Mouse (Mus musculus): Measurements from ENCODE around the gene Nthl1.

Nthl1 gene

DNA sequence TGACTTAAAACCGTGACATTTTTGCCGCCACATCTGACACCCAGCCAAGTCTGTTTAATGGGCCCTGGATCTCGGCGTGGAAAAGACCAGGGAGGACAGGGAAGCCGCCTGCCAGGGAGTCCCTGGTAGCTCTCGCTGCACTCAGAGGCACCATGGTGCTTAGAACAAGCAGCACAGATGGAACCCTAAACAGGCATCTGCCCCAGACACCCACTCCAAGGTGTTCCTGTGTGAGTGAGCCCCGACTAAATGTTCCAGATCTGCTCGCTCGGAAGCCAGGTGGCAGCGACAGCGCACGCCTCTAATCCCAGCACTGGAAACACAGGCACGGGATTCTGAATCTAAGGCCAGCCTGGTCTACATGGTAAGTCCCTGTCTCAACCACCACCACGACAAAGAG is 2.4 kb upstream of the Nthl1 start:
- no peak for DNase-seq

DNA sequence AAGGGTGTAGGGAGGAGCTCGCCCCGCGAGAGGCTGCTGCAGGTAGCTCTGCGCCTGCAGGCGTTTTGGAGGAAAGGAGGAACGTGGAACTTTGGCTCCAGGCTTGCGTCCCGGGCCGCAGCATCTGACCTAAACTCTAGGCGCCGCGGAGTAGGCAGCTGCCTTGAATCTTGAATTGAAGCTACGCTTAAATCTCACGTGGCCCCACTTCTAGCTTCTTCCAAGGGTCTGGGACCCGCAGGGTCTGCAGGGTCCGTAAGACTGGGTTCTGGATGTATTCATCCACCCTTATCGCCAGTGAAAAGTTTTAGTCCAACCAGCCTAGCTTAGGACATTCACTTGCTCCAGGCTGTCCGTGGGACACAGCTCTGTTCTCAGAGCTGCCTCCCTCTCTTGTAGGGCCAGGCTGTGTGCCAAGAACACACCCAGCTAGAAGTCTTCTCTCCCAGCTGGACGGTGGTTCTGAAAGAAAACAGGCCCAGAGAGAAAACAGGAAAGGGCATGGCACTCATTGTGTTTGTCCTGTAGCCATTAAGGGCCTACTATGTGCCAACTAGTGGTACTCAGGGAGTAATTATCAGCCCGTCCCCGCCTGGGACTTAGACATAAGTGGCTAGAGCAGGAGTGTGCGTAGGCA is 451 bp downstream of the Nthl1 start:
- DNase-seq, result peak; percentile 83

GRCm38 (mm10) chr17:24633831-24634230 is 1.4 kb downstream of the Nthl1 start:
- DNase-seq, result no peak

- peak; percentile 62 for DNase-seq
Observed at GRCm38 (mm10) chr17:24635024-24635423, 2.5 kb downstream of the Nthl1 start.

DNA sequence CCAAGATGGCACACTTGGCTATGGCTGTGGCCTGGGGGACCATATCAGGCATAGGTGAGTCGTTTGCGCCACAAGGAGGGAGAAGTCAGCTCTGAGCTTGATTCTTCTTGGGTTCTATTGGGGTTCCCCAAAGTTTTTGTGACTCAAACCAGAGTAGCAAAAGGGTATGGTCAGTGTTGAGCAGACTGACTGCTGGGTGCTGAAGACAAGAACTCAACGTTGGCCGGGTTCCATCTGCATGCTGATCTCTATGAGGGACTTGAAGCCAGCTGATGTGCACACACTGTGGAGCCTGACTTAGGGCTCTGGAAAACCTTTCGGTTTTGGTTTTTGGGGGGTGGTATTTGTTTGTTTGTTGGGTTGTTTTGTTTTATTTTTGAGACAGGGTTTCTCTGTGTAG is 3.2 kb downstream of the Nthl1 start:
- DNase-seq, result no peak

DNA sequence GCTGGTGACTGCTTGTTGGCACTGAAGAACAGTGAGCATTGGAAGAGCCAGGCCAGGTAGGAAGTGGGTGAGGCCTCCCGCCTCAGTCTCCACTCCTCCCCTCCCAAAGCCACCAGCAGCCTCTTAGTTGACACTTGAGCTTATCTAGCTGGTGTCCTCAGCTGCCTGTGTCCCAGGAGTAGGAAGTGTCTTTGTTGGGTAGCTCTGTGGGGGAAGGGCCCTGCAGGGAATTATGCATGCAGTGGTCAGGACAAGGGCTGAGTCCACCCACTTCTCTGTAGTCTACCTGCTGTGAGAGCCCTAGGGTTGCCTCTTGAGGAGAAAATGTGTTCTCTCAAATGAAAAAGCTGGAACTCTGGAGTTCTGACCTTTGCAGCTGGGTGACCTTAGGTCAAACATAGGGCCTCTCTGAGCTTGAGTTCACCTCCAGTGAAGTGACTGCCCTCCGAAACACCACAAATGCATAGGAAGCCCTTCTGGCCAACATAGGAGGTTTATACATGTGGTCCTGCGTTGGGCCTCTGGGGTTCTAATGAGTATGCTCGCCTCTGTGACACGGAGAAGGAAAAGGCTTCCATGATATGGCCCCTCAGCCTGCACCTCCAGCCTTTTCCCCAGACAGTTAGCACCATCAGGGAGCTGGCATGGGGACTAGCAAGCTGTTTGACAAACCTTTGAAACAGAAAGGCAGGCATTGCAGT is 4.5 kb downstream of the Nthl1 start:
- no peak for DNase-seq

DNA sequence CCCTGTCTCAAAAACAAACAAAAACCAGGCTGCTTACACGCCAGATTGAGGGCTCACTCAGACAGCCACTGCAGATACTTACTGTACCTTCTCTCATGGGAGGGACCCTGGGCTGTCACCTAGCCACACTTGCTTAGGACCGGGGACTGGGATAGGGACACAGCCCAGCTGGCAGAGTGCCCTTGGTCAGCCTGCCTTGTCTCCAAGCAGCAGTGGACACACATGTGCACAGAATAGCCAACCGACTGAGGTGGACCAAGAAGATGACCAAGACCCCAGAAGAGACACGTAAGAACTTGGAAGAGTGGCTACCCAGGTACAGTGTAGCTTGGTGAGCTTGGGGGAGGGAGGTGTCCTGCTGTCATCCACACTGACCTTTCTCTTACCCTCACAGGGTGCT is 5.7 kb downstream of the Nthl1 start:
- no peak for DNase-seq

DNA sequence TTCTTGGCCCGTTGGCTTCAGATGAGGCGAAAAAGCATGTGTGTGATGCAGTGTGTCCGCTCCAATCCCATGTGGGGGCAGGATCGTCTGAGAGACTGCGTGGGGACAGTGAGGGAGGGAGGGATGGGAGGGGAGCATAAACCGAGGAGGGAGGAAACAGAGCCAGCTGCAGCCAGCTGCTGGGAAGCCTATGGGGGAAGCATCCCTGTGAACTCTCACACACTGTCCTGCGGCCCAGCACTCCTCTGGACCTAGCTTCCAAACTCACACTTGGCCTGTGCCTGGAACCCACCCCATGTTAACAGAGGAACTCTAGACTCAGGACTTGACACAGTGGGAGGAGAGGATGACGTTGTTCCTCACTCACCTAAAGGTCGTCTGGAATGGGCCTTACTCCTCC is 6.4 kb downstream of the Nthl1 start:
- DNase-seq, result peak; percentile 88

GRCm38 (mm10) chr17:24639571-24639988 is 7.1 kb downstream of the Nthl1 start:
- no peak for DNase-seq

- DNase-seq, result no peak
Observed at GRCm38 (mm10) chr17:24640119-24640518, 7.6 kb downstream of the Nthl1 start.

DNA sequence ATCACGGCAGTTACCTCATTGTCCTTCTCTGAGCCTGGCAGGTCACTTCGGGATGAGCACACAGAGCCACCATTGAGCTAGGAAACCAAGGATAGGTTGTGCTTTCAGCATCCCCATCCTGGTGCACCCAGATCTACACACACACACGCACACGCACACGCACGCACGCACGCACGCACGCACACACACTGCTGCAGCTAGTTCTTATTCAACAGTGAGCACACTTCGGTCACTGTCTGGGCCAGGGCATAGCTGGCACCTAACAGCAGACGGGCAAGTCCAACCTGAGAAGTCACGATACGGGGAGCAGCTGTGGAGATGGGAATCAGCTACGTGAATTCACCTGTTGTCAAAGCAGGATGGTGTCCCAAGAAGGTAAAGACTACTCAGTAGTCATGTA is 8.1 kb downstream of the Nthl1 start:
- no peak for DNase-seq

GRCm38 (mm10) chr17:24641944-24642343 is 9.5 kb downstream of the Nthl1 start:
- DNase-seq, result no peak

- DNase-seq, result no peak
Observed at GRCm38 (mm10) chr17:24642791-24643343, 10.4 kb downstream of the Nthl1 start.

DNA sequence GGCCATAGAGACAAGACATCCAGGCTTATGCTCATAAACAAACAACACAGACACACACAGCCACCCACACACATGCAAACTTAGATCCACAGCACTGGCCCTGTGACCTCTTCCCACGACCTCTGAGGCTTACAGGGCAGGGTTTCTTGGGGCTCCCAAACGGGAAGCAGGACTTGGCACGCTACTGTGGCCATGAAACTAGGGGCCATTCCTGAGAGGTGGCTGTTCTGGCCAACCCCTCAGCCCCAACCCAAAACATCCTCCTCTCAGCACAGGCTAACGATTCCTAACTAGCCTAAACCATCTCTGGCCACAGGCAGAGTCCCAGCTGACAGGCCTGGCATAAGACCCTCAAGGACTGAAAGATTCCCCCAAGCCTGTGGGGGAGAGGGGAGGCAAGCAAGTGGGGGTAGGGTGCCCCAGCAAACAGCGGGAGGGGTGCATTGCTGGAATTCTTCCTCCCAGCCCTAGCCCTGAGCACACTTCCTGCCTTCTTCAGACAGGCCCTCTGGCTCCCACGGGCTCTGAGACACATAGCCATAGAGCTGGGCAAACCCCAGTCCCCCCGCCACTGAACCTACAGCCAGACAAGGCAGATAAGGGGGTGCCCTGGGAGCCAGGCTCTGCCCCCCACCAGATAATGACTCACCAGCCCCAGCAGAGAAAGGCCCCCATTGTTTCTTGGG is 11.7 kb downstream of the Nthl1 start:
- peak; percentile 69 for DNase-seq

DNA sequence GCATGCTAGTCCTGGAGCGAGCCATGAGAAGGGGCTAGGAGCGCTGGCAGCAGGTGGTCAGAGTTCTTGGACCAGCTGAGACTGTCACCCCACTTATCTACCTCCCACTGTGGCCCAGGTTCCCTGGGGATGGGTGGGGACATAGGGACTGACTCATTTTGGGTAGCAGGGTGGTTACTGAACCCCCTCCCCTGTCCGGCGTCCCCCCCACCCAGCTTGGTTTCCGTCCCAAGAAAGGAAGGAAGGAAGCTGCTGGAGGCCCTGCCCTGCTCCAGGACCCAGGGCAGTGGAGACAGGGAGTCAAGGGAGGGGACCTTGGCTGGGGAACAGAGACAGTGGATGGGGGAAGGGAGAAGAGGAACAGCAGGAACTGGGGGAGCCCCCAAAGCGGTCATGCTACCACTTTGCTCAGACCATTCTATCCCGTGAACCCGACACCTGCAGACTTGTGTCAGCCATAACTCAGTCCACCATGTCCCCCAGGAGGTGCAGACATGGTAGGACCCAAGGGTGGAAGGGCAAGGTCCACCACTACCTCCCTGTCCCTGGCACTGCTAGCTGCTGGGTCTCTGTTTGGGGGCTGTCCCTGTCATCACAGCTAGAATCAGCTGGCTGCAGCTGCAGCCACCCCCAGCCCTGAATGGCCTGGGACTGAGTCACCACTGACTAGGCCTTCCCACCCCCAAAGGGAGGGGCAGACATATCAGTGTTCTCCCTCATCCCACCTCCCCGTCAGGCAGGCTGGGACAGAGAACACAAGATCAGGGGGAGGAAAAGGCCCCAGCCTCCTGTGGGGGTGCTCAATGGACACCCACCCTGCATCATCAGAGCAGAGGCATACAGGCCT is 12.6 kb downstream of the Nthl1 start:
- peak; percentile 76 for DNase-seq

GRCm38 (mm10) chr17:24645916-24646315 is 13.4 kb downstream of the Nthl1 start:
- DNase-seq, result peak; percentile 74

DNA sequence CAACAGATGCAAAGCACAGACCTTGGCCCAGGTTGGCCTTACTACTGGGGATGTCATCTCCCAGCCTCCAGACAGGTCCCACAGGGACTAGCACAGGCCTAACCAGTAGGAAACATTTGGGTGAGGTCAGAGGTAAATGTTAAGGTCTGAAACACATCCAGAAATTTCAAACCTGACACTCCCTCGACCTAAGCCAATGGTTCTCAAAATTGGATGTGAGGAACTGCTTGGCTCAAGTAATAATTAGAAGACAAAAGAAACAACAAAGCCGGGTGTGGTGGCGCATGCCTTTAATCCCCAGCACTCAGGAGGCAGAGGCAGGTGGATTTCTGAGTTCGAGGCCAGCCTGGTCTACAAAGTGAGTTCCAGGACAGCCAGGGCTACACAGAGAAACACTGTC is 13.9 kb downstream of the Nthl1 start:
- DNase-seq, result no peak

DNA sequence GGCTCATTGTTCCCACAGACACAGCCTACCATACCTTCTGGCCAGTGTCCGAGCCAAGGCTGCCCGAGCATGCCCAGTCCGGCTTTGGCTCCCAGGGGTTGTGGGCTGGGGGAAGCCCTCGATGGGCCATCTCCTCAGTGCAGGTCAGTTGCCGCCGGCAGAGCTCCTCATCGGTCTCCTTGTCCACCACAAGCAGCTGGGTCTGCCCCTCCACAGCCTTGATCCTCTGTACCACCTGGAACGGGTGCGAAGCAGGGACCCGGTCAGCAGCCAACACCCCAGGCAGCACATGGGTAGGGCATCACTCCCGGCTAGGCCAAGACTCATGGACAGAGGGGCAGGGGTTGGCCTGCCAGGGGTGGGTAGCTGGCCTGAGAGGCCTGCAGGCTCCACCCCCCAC is 15.0 kb downstream of the Nthl1 start:
- DNase-seq, result no peak

- DNase-seq, result no peak
Observed at GRCm38 (mm10) chr17:24648731-24649377, 16.4 kb downstream of the Nthl1 start.

DNA sequence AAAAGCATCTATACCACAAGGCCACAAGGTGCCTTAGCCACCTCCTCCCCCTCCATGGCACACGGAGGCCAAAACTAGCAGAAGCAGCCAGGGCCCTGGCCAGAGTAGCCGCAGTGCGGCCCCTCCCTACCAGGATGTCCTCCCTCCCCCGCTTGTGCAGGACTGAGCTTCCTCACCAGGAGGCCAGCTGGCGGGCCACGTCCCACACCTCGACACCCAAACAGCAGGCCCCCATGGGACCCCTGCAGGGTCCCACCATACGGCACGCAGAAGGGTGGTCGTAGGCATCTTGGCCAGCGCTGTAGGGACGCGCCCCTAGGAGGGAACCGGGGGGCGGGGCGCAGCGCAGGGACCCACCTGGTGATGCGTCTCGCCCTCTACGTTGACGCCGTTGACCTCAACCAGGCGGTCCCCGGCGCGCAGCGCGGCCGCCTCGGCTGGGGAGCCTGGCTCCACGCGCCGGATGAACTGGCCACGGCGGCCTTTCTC is 17.1 kb downstream of the Nthl1 start:
- DNase-seq, result peak; percentile 77

DNA sequence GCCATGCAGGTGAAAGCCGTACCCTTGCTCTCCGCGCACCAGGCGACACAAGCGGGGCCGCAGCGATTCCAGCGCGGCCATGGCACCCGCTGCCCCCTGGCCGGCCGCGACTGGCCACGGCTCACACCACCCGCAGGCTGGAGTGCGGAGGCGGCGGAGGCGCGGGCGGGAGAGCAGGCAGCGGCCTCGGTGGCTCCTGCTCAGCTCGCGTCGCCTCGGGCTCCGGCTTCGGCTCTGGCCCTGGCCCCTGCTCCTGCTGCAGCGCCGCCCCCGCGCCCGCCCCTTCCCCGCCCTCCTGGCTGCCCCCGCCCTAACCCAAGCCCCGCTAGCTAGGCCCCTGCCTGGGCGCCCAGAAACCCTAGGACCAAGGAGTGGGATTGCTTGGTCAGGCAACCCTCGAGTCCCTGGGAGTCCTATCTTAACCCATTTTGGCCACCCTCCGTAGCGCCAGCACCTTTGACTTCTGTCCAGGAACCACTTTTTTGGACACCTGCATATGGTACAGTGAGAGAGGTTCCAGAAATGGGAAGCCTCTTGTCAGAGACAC is 17.7 kb downstream of the Nthl1 start, which contains the start of gene Slc9a3r2:
Gene Slc9a3r2, minus strand, starts transcription at position 258 of the 547 bp plus-strand sequence.
- DNase-seq, result peak; percentile 84

DNA sequence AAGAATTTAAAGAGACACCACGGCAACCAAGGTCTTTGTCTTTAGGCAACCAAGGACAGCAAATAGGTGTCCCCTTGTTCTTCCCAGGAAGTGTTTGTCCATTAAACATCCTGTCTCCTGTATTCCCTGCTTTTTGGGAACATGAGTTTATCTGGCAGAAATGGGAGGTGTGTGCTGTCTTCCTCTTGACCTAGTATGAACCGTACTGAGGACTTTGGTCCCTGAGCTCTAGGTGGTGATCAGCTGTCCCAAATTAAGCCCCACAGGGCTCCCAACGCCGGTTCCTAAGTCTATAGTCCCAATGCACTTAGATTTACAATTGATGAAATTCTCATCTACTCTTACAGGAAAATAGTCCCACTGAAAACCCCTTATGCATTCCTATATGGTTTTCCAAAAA is 18.3 kb downstream of the Nthl1 start:
- no peak for DNase-seq
